Mouse (Mus musculus): ENCODE results near the gene Prtn3. TPM values are rescaled to one million over a fixed set of nuclear protein-coding genes. Genes with fewer than 3 reads are reported as not detected.
A peak's percentile ranks its signal among the peaks of the same experiment; 100 is the strongest.

The Prtn3 gene
- polyA plus RNA-seq, 1 experiment: 3.6 TPM

DNA sequence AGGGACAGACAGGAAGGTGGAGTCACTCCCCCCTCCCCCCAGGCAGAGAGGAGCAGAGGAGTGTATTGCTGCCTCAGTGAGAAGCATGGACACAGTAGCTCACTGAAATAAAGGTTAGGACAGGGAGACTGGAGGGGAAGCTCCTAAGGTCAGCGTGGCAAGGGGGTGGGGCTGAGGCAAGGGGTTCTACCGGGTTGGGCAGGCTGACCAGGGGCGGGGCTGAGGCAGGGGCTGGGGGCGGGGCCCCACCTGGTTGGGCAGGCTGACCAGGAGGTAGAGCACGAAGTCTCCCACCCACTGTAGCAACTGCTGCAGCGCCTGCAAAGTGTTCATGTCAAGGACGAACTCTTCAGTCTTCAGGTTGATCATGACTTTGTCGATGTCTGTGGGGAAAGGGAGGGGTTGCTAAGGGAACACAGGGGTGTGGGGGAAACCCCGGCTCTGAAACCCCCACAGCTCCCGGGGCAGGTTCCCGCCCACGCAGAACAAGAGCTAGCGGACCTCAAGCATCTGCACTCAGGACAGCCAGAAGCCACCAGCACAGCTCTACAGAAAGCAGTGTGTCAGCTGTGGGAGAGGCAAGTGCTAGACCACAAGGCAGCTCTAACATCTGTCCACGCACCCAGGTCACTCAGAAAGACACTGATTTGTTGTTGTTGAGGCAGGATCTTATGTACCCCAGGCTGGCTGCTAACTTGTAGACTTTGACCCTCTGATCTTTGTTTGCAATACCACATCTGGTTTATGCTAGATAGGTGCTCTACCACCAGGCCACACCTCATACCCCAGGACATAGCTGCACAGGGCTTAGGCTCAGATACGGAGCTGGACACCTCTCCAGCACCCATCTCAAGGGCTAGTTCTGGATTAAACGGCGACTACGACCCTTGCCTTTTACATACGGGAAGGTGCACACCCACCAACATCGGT is 23.3 kb downstream of the Prtn3 start:
- DNase-seq: no peak
- Histone ChIP-seq H3K4me1 (ENCODE audit: control insufficient read depth, insufficient read depth, low read length) (no peaks in the 10 kb centered on the region), H3K4me3 (replicated peaks; ENCODE audit: extremely low read depth, low read depth, low read length) (no peak overlapping the region)
- TF ChIP-seq POLR2A (IDR thresholded peaks at IDR 0.05; ENCODE audit: borderline replicate concordance, extremely low read depth, low read depth, low read length) (no peak), CTCF (IDR thresholded peaks at IDR 0.05; ENCODE audit: insufficient read depth, low read length) (no peak)
- 65% methylated on average over 20 of the region's 20 CpGs for WGBS

GRCm38 (mm10) chr10:79900951-79901410 is 26.7 kb downstream of the Prtn3 start:
- no peak for DNase-seq
- TF ChIP-seq CTCF (IDR thresholded peaks at IDR 0.05; ENCODE audit: insufficient read depth, low read length) (no peak), POLR2A (IDR thresholded peaks at IDR 0.05; ENCODE audit: borderline replicate concordance, extremely low read depth, low read depth, low read length) (no peak)
- WGBS: 69% methylated on average over 2 of the region's 2 CpGs
- H3K4me3 ChIP-seq (replicated peaks; ENCODE audit: extremely low read depth, low read depth, low read length): no peak overlapping the region
- H3K4me1 ChIP-seq (ENCODE audit: control insufficient read depth, insufficient read depth, low read length): no peaks in the 10 kb centered on the region

DNA sequence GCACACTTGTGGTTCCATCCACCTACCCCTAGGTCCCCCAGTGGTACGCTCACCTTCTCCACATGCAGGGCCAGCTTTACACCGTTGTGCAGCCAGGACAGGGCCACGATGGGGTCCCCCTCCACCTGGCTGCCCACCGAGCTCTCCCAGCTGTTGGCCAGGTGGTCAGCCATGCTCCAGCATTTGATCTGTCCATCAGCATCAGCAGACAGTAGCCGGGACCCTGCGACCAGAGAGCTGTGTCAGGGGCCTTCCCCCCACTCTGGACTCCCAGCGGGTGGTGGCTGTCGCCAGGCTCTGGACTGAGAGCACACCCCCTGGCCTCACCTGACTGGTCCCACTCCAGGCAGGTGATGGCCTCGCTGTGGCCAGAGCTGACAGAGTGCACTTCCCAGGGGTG is 32.4 kb downstream of the Prtn3 start:
- no peak for DNase-seq
- no peak for TF ChIP-seq CTCF (IDR thresholded peaks at IDR 0.05; ENCODE audit: insufficient read depth, low read length)
- no peak for TF ChIP-seq POLR2A (IDR thresholded peaks at IDR 0.05; ENCODE audit: borderline replicate concordance, extremely low read depth, low read depth, low read length)
- 89% methylated on average over 9 of the region's 9 CpGs for WGBS

GRCm38 (mm10) chr10:79907415-79907814 is 33.1 kb downstream of the Prtn3 start:
- 93% methylated on average over 10 of the region's 10 CpGs for WGBS
- Histone ChIP-seq H3K4me3 (replicated peaks; ENCODE audit: extremely low read depth, low read depth, low read length) (no peak overlapping the region), H3K4me1 (ENCODE audit: control insufficient read depth, insufficient read depth, low read length) (peaks cover 3% of the 10 kb centered on the region)
- no peak for DNase-seq
- no peak for TF ChIP-seq POLR2A (IDR thresholded peaks at IDR 0.05; ENCODE audit: borderline replicate concordance, extremely low read depth, low read depth, low read length)
- TF ChIP-seq CTCF (IDR thresholded peaks at IDR 0.05; ENCODE audit: insufficient read depth, low read length): no peak

More for the DNA sequence above, 32.4 kb downstream of the Prtn3 start:
- H3K4me1 ChIP-seq (ENCODE audit: control insufficient read depth, insufficient read depth, low read length): peaks cover 3% of the 10 kb centered on the region
- no peak overlapping the region for H3K4me3 ChIP-seq (replicated peaks; ENCODE audit: extremely low read depth, low read depth, low read length)

- WGBS: 1% methylated on average over 52 of the region's 52 CpGs
- peak; percentile 99 for DNase-seq
- TF ChIP-seq CTCF (IDR thresholded peaks at IDR 0.05; ENCODE audit: insufficient read depth, low read length) (no peak), POLR2A (IDR thresholded peaks at IDR 0.05; ENCODE audit: borderline replicate concordance, extremely low read depth, low read depth, low read length) (peak; percentile 38; the same call in 1 of the 2 replicates)
- Histone ChIP-seq H3K4me3 (replicated peaks; ENCODE audit: extremely low read depth, low read depth, low read length) (peak within 1 kb of the TSS; percentile 91), H3K4me1 (ENCODE audit: control insufficient read depth, insufficient read depth, low read length) (peaks cover 3% of the 10 kb centered on the region)
These were observed 34.2 kb downstream of the Prtn3 start, which contains the start of gene Med16 for GRCm38 (mm10) chr10:79908167-79909091. Med16 (minus strand) TSS chr10:79908923.

DNA sequence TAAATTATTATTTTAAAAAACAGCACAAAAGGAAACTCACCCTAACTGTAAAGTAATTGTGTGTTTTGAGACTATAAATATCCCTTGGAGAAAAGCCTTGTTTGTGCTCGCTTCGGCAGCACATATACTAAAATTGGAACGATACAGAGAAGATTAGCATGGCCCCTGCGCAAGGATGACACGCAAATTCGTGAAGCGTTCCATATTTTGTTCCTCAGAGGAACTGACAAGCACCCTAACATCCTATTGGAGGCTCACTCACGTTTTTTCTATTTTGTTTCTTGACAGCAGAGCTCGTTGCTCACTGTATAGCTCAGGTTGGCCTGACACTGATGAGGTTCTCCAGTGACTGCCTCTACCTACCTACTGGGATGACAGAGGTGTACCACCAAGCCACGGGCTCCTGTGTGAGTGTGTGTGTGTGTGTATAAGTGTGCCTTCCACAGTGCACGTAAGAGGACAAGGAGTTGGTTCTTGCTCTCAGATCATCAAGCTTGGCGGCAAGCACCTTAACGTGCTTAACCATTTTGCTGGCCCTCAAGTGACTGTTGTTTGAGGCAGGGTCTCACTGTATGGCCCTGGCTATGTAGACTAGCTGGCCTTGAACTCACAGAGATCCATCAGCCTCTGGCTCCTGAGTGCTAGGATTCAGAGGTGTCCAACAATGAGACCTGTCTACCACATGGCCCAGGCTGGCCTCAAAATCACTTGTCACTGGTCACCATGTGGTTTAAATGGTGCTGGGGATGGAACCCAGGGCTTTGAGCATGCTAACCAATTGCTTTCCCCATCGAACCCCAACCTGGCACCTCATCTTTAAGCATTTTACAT is 35.0 kb downstream of the Prtn3 start:
- Histone ChIP-seq H3K4me1 (ENCODE audit: control insufficient read depth, insufficient read depth, low read length) (peaks cover 3% of the 10 kb centered on the region), H3K4me3 (replicated peaks; ENCODE audit: extremely low read depth, low read depth, low read length) (no peak overlapping the region)
- TF ChIP-seq POLR2A (IDR thresholded peaks at IDR 0.05; ENCODE audit: borderline replicate concordance, extremely low read depth, low read depth, low read length) (no peak), CTCF (IDR thresholded peaks at IDR 0.05; ENCODE audit: insufficient read depth, low read length) (no peak)
- peak; percentile 46 for DNase-seq
- WGBS: 22% methylated on average over 14 of the region's 14 CpGs

DNA sequence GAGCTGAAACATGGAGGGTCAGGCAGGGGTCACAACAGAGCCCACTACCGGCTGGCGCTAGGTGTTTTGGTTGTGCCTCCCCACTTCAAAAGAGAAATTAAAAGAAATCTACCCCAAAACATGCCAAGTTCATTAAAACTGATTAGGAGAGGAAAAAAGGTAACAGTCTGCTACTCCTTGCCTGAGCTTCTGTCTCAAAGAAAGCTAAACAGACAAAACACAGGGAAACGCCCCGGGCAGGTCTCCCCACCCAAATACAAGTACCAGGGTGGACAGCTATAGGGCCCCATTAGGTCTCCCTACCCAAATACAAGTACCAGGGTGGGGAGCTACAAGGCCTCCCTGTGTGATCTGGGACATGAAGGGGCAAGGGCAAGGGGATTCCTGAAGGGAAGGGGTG is 36.3 kb downstream of the Prtn3 start, which contains the start of gene Gm26602:
Gene Gm26602, plus strand, starts transcription at position 301 of the 400 bp plus-strand sequence.
- TF ChIP-seq CTCF (IDR thresholded peaks at IDR 0.05; ENCODE audit: insufficient read depth, low read length): no peak
- TF ChIP-seq POLR2A (IDR thresholded peaks at IDR 0.05; ENCODE audit: borderline replicate concordance, extremely low read depth, low read depth, low read length): no peak
- no peak within 1 kb of the TSS for H3K4me3 ChIP-seq (replicated peaks; ENCODE audit: extremely low read depth, low read depth, low read length)
- H3K4me1 ChIP-seq (ENCODE audit: control insufficient read depth, insufficient read depth, low read length): peaks cover 7% of the 10 kb centered on the region
- DNase-seq: no peak
- WGBS: 96% methylated on average over 4 of the region's 4 CpGs

- TF ChIP-seq POLR2A (IDR thresholded peaks at IDR 0.05; ENCODE audit: borderline replicate concordance, extremely low read depth, low read depth, low read length) (no peak), CTCF (IDR thresholded peaks at IDR 0.05; ENCODE audit: insufficient read depth, low read length) (no peak)
These were observed 38.1 kb downstream of the Prtn3 start for GRCm38 (mm10) chr10:79912412-79912811.

More at GRCm38 (mm10) chr10:79912412-79912811, 38.1 kb downstream of the Prtn3 start:
- WGBS: 77% methylated on average over 20 of the region's 20 CpGs
- Histone ChIP-seq H3K4me3 (replicated peaks; ENCODE audit: extremely low read depth, low read depth, low read length) (no peak overlapping the region), H3K4me1 (ENCODE audit: control insufficient read depth, insufficient read depth, low read length) (peaks cover 14% of the 10 kb centered on the region)
- DNase-seq: no peak
